Mouse (Mus musculus): Measurements from ENCODE around the gene Cntnap1. TPM values are rescaled to one million over a fixed set of nuclear protein-coding genes. Genes with fewer than 3 reads are reported as not detected.
A peak's percentile ranks its signal among the peaks of the same experiment; 100 is the strongest.

Cntnap1 gene
- polyA plus RNA-seq, 1 experiment from 2014 or later = 2.6 TPM

GRCm38 (mm10) chr11:101173112-101173511 is 2.8 kb downstream of the Cntnap1 start:
- Histone ChIP-seq H3K27me3 (replicated peaks) (peaks cover 19% of the 10 kb centered on the region), H3K27ac (peak overlapping the region; percentile 87), H3K4me1 (peaks cover 57% of the 10 kb centered on the region), H3K36me3 (0 out of 2 replicates have a peak, but pooled peaks cover under 1% of the 10 kb centered on the region), H3K4me2 (peak overlapping the region; percentile 81), H3K9ac (no peak overlapping the region), H3K4me3 (replicated peaks) (peak overlapping the region; percentile 41), H3K9me3 (no peaks in the 10 kb centered on the region)
- WGBS = 15% methylated on average over 11 of the region's 11 CpGs
- ATAC-seq (ENCODE audit: insufficient read depth, low FRiP score, low read depth) = no peak

GRCm38 (mm10) chr11:101173631-101174388 is 3.5 kb downstream of the Cntnap1 start:
- Histone ChIP-seq H3K36me3 (no peaks in the 10 kb centered on the region), H3K27me3 (replicated peaks) (peaks cover 26% of the 10 kb centered on the region), H3K4me1 (peaks cover 52% of the 10 kb centered on the region), H3K9me3 (no peaks in the 10 kb centered on the region), H3K27ac (peak overlapping the region; percentile 87), H3K9ac (peak overlapping the region; percentile 14; the same call in 1 of the 2 replicates), H3K4me2 (peak overlapping the region; percentile 81), H3K4me3 (replicated peaks) (peak overlapping the region; percentile 41)
- 2% methylated on average over 61 of the region's 61 CpGs for WGBS
- ATAC-seq (ENCODE audit: insufficient read depth, low FRiP score, low read depth) = peak; percentile 21; the same call in 1 of the 2 replicates

GRCm38 (mm10) chr11:101174389-101174745 is 4.0 kb downstream of the Cntnap1 start:
- Histone ChIP-seq H3K27me3 (replicated peaks) (peaks cover 27% of the 10 kb centered on the region), H3K4me1 (peaks cover 46% of the 10 kb centered on the region), H3K4me3 (replicated peaks) (peak overlapping the region; percentile 41), H3K9me3 (no peaks in the 10 kb centered on the region), H3K27ac (no peak overlapping the region), H3K36me3 (no peaks in the 10 kb centered on the region), H3K9ac (no peak overlapping the region), H3K4me2 (peak overlapping the region; percentile 81)
- WGBS = 31% methylated on average over 9 of the region's 9 CpGs
- no peak for ATAC-seq (ENCODE audit: insufficient read depth, low FRiP score, low read depth)

GRCm38 (mm10) chr11:101174851-101175628 is 4.7 kb downstream of the Cntnap1 start, which contains the start of gene Ccr10:
Ccr10 (minus strand) TSS chr11:101175443.
- WGBS = 20% methylated on average over 14 of the region's 14 CpGs
- H3K4me2 ChIP-seq = peak within 1 kb of the TSS; percentile 81
- peak within 1 kb of the TSS; percentile 41 for H3K4me3 ChIP-seq (replicated peaks)
- H3K9me3 ChIP-seq = no peaks in the 10 kb centered on the region
- no peaks in the 10 kb centered on the region for H3K36me3 ChIP-seq
- H3K9ac ChIP-seq = no peak within 1 kb of the TSS
- H3K27ac ChIP-seq = no peak within 1 kb of the TSS
- no peak for ATAC-seq (ENCODE audit: insufficient read depth, low FRiP score, low read depth)
- H3K4me1 ChIP-seq = peaks cover 45% of the 10 kb centered on the region
- peaks cover 27% of the 10 kb centered on the region for H3K27me3 ChIP-seq (replicated peaks)

- H3K27ac ChIP-seq = no peak overlapping the region
- no peak for ATAC-seq (ENCODE audit: insufficient read depth, low FRiP score, low read depth)
- no peaks in the 10 kb centered on the region for H3K36me3 ChIP-seq
- H3K9me3 ChIP-seq = no peaks in the 10 kb centered on the region
- peaks cover 49% of the 10 kb centered on the region for H3K4me1 ChIP-seq
- peaks cover 27% of the 10 kb centered on the region for H3K27me3 ChIP-seq (replicated peaks)
- no peak overlapping the region for H3K9ac ChIP-seq
- peak overlapping the region; percentile 58 for H3K4me2 ChIP-seq
- 11% methylated on average over 11 of the region's 11 CpGs for WGBS
- peak overlapping the region; percentile 35; the same call in 1 of the 2 replicates for H3K4me3 ChIP-seq (replicated peaks)
Measured at GRCm38 (mm10) chr11:101175636-101176116, 5.4 kb downstream of the Cntnap1 start.

- Histone ChIP-seq H3K4me1 (peaks cover 49% of the 10 kb centered on the region), H3K9ac (no peak overlapping the region)
- no peak for ATAC-seq (ENCODE audit: insufficient read depth, low FRiP score, low read depth)
Measured at GRCm38 (mm10) chr11:101176117-101176691, 5.9 kb downstream of the Cntnap1 start.

GRCm38 (mm10) chr11:101176933-101177773 is 6.8 kb downstream of the Cntnap1 start:
- no peaks in the 10 kb centered on the region for H3K36me3 ChIP-seq
- H3K27me3 ChIP-seq (replicated peaks) = peaks cover 27% of the 10 kb centered on the region
- peak overlapping the region; percentile 35 for H3K4me3 ChIP-seq (replicated peaks)
- peak overlapping the region; percentile 58 for H3K4me2 ChIP-seq
- no peaks in the 10 kb centered on the region for H3K9me3 ChIP-seq
- ATAC-seq (ENCODE audit: insufficient read depth, low FRiP score, low read depth) = no peak; the same call in 1 of the 2 replicates
- H3K9ac ChIP-seq = no peak overlapping the region
- 36% methylated on average over 22 of the region's 22 CpGs for WGBS
- H3K4me1 ChIP-seq = peaks cover 48% of the 10 kb centered on the region
- H3K27ac ChIP-seq = no peak overlapping the region

More at GRCm38 (mm10) chr11:101176117-101176691, 5.9 kb downstream of the Cntnap1 start:
- Histone ChIP-seq H3K9me3 (no peaks in the 10 kb centered on the region), H3K27ac (no peak overlapping the region), H3K27me3 (replicated peaks) (peaks cover 27% of the 10 kb centered on the region), H3K4me3 (replicated peaks) (peak overlapping the region; percentile 35), H3K4me2 (peak overlapping the region; percentile 58), H3K36me3 (no peaks in the 10 kb centered on the region)
- WGBS = 1% methylated on average over 25 of the region's 25 CpGs

- 56% methylated on average over 36 of the region's 36 CpGs for WGBS
- H3K36me3 ChIP-seq = no peaks in the 10 kb centered on the region
- no peak overlapping the region for H3K27ac ChIP-seq
- peaks cover 37% of the 10 kb centered on the region for H3K4me1 ChIP-seq
- no peak for ATAC-seq (ENCODE audit: insufficient read depth, low FRiP score, low read depth)
- H3K9ac ChIP-seq = no peak overlapping the region
- no peak overlapping the region for H3K4me3 ChIP-seq (replicated peaks)
- peaks cover 27% of the 10 kb centered on the region for H3K27me3 ChIP-seq (replicated peaks)
- no peaks in the 10 kb centered on the region for H3K9me3 ChIP-seq
- H3K4me2 ChIP-seq = no peak overlapping the region
Measured at GRCm38 (mm10) chr11:101178061-101179058, 8.0 kb downstream of the Cntnap1 start.

GRCm38 (mm10) chr11:101179306-101179705 is 9.0 kb downstream of the Cntnap1 start:
- Histone ChIP-seq H3K4me1 (peaks cover 28% of the 10 kb centered on the region), H3K4me3 (replicated peaks) (no peak overlapping the region), H3K9ac (no peak overlapping the region), H3K36me3 (no peaks in the 10 kb centered on the region), H3K9me3 (no peaks in the 10 kb centered on the region), H3K27me3 (replicated peaks) (peaks cover 27% of the 10 kb centered on the region), H3K27ac (no peak overlapping the region), H3K4me2 (no peak overlapping the region)
- 76% methylated on average over 15 of the region's 15 CpGs for WGBS
- no peak for ATAC-seq (ENCODE audit: insufficient read depth, low FRiP score, low read depth)

- Histone ChIP-seq H3K4me1 (peaks cover 19% of the 10 kb centered on the region), H3K9ac (no peak overlapping the region), H3K4me2 (no peak overlapping the region), H3K4me3 (replicated peaks) (no peak overlapping the region), H3K9me3 (no peaks in the 10 kb centered on the region), H3K27me3 (replicated peaks) (peaks cover 24% of the 10 kb centered on the region), H3K27ac (no peak overlapping the region), H3K36me3 (no peaks in the 10 kb centered on the region)
- 55% methylated on average over 17 of the region's 17 CpGs for WGBS
- ATAC-seq (ENCODE audit: insufficient read depth, low FRiP score, low read depth) = no peak
Measured at GRCm38 (mm10) chr11:101180261-101180660, 9.9 kb downstream of the Cntnap1 start.

All from stomach, embryonic 15.5 days (tissue).